Mouse (Mus musculus) ES-Bruce4 (cell line): Measurements from ENCODE around the gene Cntn3.

Experiments used
- CTCF ChIP-seq: IDR thresholded peaks from one replicate; pipeline ENCODE4 v1.8.1; 2011; ENCODE audit warnings: low read depth, low read length
- EP300 ChIP-seq: IDR thresholded peaks from 2 replicates; pipeline ENCODE4 v1.6.1; 2011; ENCODE audit warnings: low read depth, low read length; ENCODE audit not compliant: insufficient read depth
- POLR2A ChIP-seq: IDR thresholded peaks from one replicate; pipeline ENCODE4 v1.8.1; 2011; ENCODE audit warnings: low read length; ENCODE audit not compliant: insufficient read depth

- no peak for TF ChIP-seq EP300
- no peak for TF ChIP-seq CTCF
- no peak for TF ChIP-seq POLR2A
These were observed 184.3 kb downstream of the Cntn3 start for GRCm38 (mm10) chr6:102388590-102388989.
